Mouse (Mus musculus) right cerebral cortex, postnatal 25 days (tissue): ENCODE data around the gene Zfp566.

ENCODE experiments used
- DNase-seq: peaks from one replicate; pipeline ENCODE4 v3.0.0; 2022

Gene Zfp566

GRCm38 (mm10) chr7:30050882-30051548 lies 39.3 kb downstream of the Zfp566 start, which contains the start of gene Zfp14:
Gene Zfp14 (minus strand): TSS chr7:30051380.
- peak; percentile 93 for DNase-seq

- DNase-seq, result no peak
Observed at GRCm38 (mm10) chr7:30048126-30048525, 42.2 kb downstream of the Zfp566 start.

GRCm38 (mm10) chr7:30044354-30044753 lies 46.0 kb downstream of the Zfp566 start:
- DNase-seq, result no peak

- DNase-seq, result no peak
Observed at GRCm38 (mm10) chr7:30034331-30034730, 56.0 kb downstream of the Zfp566 start.

- no peak for DNase-seq
Observed at GRCm38 (mm10) chr7:30031379-30031778, 58.9 kb downstream of the Zfp566 start.

- DNase-seq, result no peak
Observed at GRCm38 (mm10) chr7:30030677-30031076, 59.6 kb downstream of the Zfp566 start.

- DNase-seq, result no peak
Observed at GRCm38 (mm10) chr7:30028572-30028971, 61.8 kb downstream of the Zfp566 start.
